Comparison of ENCODE assay signal across 8 mouse cellular contexts in the genomic region with DNA sequence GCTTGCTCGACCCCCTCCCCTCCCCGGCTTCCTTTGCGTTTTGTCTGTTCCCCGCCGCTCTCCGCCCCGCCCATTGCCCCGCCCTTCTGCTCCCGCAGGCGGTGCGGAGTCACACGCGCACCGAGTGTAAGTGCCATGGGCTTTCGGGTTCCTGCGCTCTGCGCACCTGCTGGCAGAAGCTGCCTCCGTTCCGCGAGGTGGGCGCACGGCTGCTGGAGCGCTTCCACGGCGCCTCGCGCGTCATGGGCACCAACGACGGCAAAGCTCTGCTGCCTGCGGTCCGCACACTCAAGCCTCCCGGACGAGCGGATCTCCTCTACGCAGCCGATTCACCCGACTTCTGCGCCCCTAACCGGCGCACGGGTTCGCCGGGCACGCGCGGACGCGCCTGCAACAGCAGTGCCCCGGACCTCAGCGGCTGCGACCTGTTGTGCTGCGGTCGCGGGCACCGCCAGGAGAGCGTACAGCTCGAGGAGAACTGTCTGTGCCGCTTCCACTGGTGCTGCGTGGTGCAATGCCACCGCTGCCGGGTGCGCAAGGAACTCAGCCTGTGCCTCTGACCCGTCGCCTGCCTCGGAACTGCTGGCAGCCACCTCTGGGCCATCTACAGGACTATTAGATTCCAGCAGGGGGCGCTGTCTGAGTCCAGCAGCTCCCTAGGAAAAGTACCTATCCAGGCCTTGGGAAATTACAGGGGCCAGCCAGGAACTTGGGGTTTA. TPM values are rescaled to one million over a fixed set of nuclear protein-coding genes. Genes with fewer than 3 reads are reported as not detected.
DNase-seq lines count a peak whose midpoint lies in the region; ATAC-seq and TF ChIP-seq lines count a peak whose summit lies in the region.

No protein-coding gene starts in this region.

- WGBS in bone marrow, adult 2 months: under 1% methylated on average over 67 of the region's 67 CpGs
- WGBS in hindbrain, embryonic 16.5 days: 2% methylated on average over 66 of the region's 67 CpGs
- under 1% methylated on average over 67 of the region's 67 CpGs for WGBS in liver, embryonic 11.5 days
- WGBS in midbrain, postnatal 0 days: 1% methylated on average over 67 of the region's 67 CpGs

- DNase-seq in ovary, postnatal 36 days (ENCODE audit: low spot score): peak; percentile 56
- DNase-seq in ovary, postnatal 14 days (ENCODE audit: low spot score): no peak
- peak; percentile 70 for DNase-seq in forelimb bud, embryonic 11.5 days (ENCODE audit: low read depth, low spot score)
- no peak for DNase-seq in liver, embryonic 11.5 days (ENCODE audit: low spot score)
- DNase-seq in midbrain, postnatal 0 days (ENCODE audit: low spot score): peak; percentile 60
- DNase-seq in frontal cortex, postnatal 25 days (ENCODE audit: low spot score in 2 of 2): no peak

- ATAC-seq in hindbrain, embryonic 16.5 days: peak; percentile 19; the same call in 1 of the 2 replicates
- no peak for ATAC-seq in liver, embryonic 11.5 days (replicated peaks; ENCODE audit: low FRiP score)
- ATAC-seq in midbrain, postnatal 0 days (ENCODE audit: low FRiP score): no peak

- H3K9me3 ChIP-seq in hindbrain, embryonic 16.5 days (ENCODE audit: control insufficient read depth, low read length): no peaks in the 10 kb centered on the region
- no peaks in the 10 kb centered on the region; the same call in 1 of the 2 replicates for H3K9me3 ChIP-seq in liver, embryonic 11.5 days (ENCODE audit: control insufficient read depth, low read length)
- no peaks in the 10 kb centered on the region for H3K9me3 ChIP-seq in midbrain, postnatal 0 days (ENCODE audit: low read length)

- peak overlapping the region; percentile 26 for H3K4me3 ChIP-seq in bone marrow, adult 2 months (replicated peaks; ENCODE audit: control insufficient read depth, low read depth, low read length)
- H3K4me3 ChIP-seq in hindbrain, embryonic 16.5 days (ENCODE audit: low read length): peak overlapping the region; percentile 48
- peak overlapping the region; percentile 44 for H3K4me3 ChIP-seq in liver, embryonic 11.5 days (ENCODE audit: low read depth, low read length)
- peak overlapping the region; percentile 37 for H3K4me3 ChIP-seq in midbrain, postnatal 0 days (ENCODE audit: low read depth, low read length)

- H3K9ac ChIP-seq in hindbrain, embryonic 16.5 days (ENCODE audit: low read depth, low read length): peak overlapping the region; percentile 39; the same call in 1 of the 2 replicates
- no peak overlapping the region for H3K9ac ChIP-seq in liver, embryonic 11.5 days (ENCODE audit: low read depth, low read length)
- H3K9ac ChIP-seq in midbrain, postnatal 0 days (replicated peaks; ENCODE audit: low read length, poor library complexity, severe bottlenecking): no peak overlapping the region

- H3K27me3 ChIP-seq in hindbrain, embryonic 16.5 days (replicated peaks; ENCODE audit: control insufficient read depth, insufficient read depth, low read length): peaks cover 69% of the 10 kb centered on the region
- H3K27me3 ChIP-seq in liver, embryonic 11.5 days (replicated peaks; ENCODE audit: control insufficient read depth, insufficient read depth, low read length): peaks cover 89% of the 10 kb centered on the region
- H3K27me3 ChIP-seq in midbrain, postnatal 0 days (ENCODE audit: insufficient read depth, low read length): peaks cover 65% of the 10 kb centered on the region

- TF ChIP-seq POLR2A in bone marrow, adult 2 months (IDR thresholded peaks at IDR 0.05; ENCODE audit: borderline replicate concordance, control insufficient read depth, low read depth, low read length): no peak

- H3K27ac ChIP-seq in bone marrow, adult 2 months (ENCODE audit: control insufficient read depth, insufficient read depth, low read depth, low read length, poor library complexity): no peak overlapping the region
- no peak overlapping the region for H3K27ac ChIP-seq in hindbrain, embryonic 16.5 days (ENCODE audit: low read depth, low read length)
- no peak overlapping the region for H3K27ac ChIP-seq in liver, embryonic 11.5 days (ENCODE audit: low read depth, low read length)
- no peak overlapping the region for H3K27ac ChIP-seq in midbrain, postnatal 0 days (ENCODE audit: low read depth, low read length)

- H3K4me1 ChIP-seq in bone marrow, adult 2 months (ENCODE audit: control insufficient read depth, insufficient read depth, low read length): peaks cover 2% of the 10 kb centered on the region
- H3K4me1 ChIP-seq in hindbrain, embryonic 16.5 days (ENCODE audit: control insufficient read depth, insufficient read depth, low read depth, low read length): peaks cover 14% of the 10 kb centered on the region
- 0 out of 2 replicates have a peak, but pooled peaks cover 2% of the 10 kb centered on the region for H3K4me1 ChIP-seq in liver, embryonic 11.5 days (replicated peaks; ENCODE audit: control insufficient read depth, insufficient read depth, low read length)
- peaks cover 3% of the 10 kb centered on the region; the same call in 1 of the 2 replicates for H3K4me1 ChIP-seq in midbrain, postnatal 0 days (ENCODE audit: insufficient read depth, low read length)

- peak overlapping the region; percentile 85 for H3K4me2 ChIP-seq in hindbrain, embryonic 16.5 days (ENCODE audit: low read length)
- H3K4me2 ChIP-seq in liver, embryonic 11.5 days: peak overlapping the region; percentile 65
- H3K4me2 ChIP-seq in midbrain, postnatal 0 days (ENCODE audit: low read depth, low read length, poor library complexity, severe bottlenecking): peak overlapping the region; percentile 63

- TF ChIP-seq CTCF in bone marrow, adult 2 months (IDR thresholded peaks at IDR 0.05; ENCODE audit: control insufficient read depth, insufficient read depth, low read length): peak; percentile 22; the same call in 1 of the 2 replicates
- peak; percentile 68 for TF ChIP-seq CTCF in midbrain, postnatal 0 days (IDR thresholded peaks at IDR 0.05)

- H3K36me3 ChIP-seq in hindbrain, embryonic 16.5 days (ENCODE audit: control insufficient read depth, insufficient read depth, low read length): no peaks in the 10 kb centered on the region
- no peaks in the 10 kb centered on the region for H3K36me3 ChIP-seq in liver, embryonic 11.5 days (ENCODE audit: control insufficient read depth, insufficient read depth, low read length)
- no peaks in the 10 kb centered on the region for H3K36me3 ChIP-seq in midbrain, postnatal 0 days (ENCODE audit: insufficient read depth, low read length)

RNA-seq across cellular contexts. Expression of a gene that starts 7.1 kb away (rescaled TPM):
- not detected in 2 replicates for polyA plus RNA-seq in bone marrow, adult 2 months (2011; ENCODE audit: insufficient read depth, insufficient read length, low replicate concordance, missing spikeins)
- polyA plus RNA-seq in hindbrain, embryonic 16.5 days (2015; fragmentation: Nextera tagmentation; extraction: Ambion mirVana): 0.40 TPM in 2 replicates
- polyA plus RNA-seq in liver, embryonic 11.5 days (2014; fragmentation: Nextera tagmentation; extraction: Ambion mirVana): 0.10 and 0.22 TPM in 2 replicates
- total RNA-seq in midbrain, postnatal 0 days (2014; rRNA removed): 0.09 and 0.82 TPM in 2 replicates
- 0.10 and 0.38 TPM in 2 replicates for polyA plus RNA-seq in midbrain, postnatal 0 days (2015; fragmentation: Nextera tagmentation; extraction: Ambion mirVana)

RNA-seq across cellular contexts. Expression of a gene that starts 12.5 kb away (rescaled TPM):
- polyA plus RNA-seq in bone marrow, adult 2 months (2011; ENCODE audit: insufficient read depth, insufficient read length, low replicate concordance, missing spikeins): not detected in 2 replicates
- 4.9 and 6.1 TPM in 2 replicates for polyA plus RNA-seq in hindbrain, embryonic 16.5 days (2015; fragmentation: Nextera tagmentation; extraction: Ambion mirVana)
- 1.5 and 2.4 TPM in 2 replicates for polyA plus RNA-seq in liver, embryonic 11.5 days (2014; fragmentation: Nextera tagmentation; extraction: Ambion mirVana)
- total RNA-seq in midbrain, postnatal 0 days (2014; rRNA removed): 6.2 and 8.4 TPM in 2 replicates
- 6.3 and 6.6 TPM in 2 replicates for polyA plus RNA-seq in midbrain, postnatal 0 days (2015; fragmentation: Nextera tagmentation; extraction: Ambion mirVana)

RNA-seq across cellular contexts. Expression of a gene that starts 35.2 kb away (rescaled TPM):
- polyA plus RNA-seq in bone marrow, adult 2 months (2011; ENCODE audit: insufficient read depth, insufficient read length, low replicate concordance, missing spikeins): 0.52 TPM in 1 of 2 replicates, not detected in the other
- polyA plus RNA-seq in hindbrain, embryonic 16.5 days (2015; fragmentation: Nextera tagmentation; extraction: Ambion mirVana): 0.13 and 0.36 TPM in 2 replicates
- polyA plus RNA-seq in liver, embryonic 11.5 days (2014; fragmentation: Nextera tagmentation; extraction: Ambion mirVana): not detected in 2 replicates
- 0.11 TPM in 1 of 2 replicates, not detected in the other for total RNA-seq in midbrain, postnatal 0 days (2014; rRNA removed)
- 0.09 TPM in 1 of 2 replicates, not detected in the other for polyA plus RNA-seq in midbrain, postnatal 0 days (2015; fragmentation: Nextera tagmentation; extraction: Ambion mirVana)

Comparison
In these comparisons a context has a peak if more than half of its experiments do, and no peak if none do; other contexts are left out.
1. DNase-seq: peak in ovary, postnatal 36 days (single experiment), forelimb bud, embryonic 11.5 days (single experiment) and midbrain, postnatal 0 days (single experiment); none in ovary, postnatal 14 days (single experiment), liver, embryonic 11.5 days (single experiment) and frontal cortex, postnatal 25 days (0 of 2).
2. Peak in every context shown above with its lines, with median percentiles within 50 percentile points of each other: H3K4me3 ChIP-seq and H3K4me2 ChIP-seq.